In genomic region chr8:92161002-92161401, GRCm38 (mm10) we compare ENCODE assay signal across 23 mouse cellular contexts.
DNase-seq lines count a peak whose midpoint lies in the region; ATAC-seq and TF ChIP-seq lines count a peak whose summit lies in the region.
"Had no signal": no experiment of that assay in that cellular context is flagged by ENCODE, and none has a peak within 500 bp of the region (broad histone marks: within the 10 kb centered on the region; RNA-seq: fewer than 3 reads in every experiment).

No protein-coding gene starts in this region.

- no peak for ATAC-seq in hindbrain, postnatal 0 days
- ATAC-seq in hindbrain, embryonic 13.5 days (ENCODE audit: low FRiP score): no peak
- ATAC-seq: intestine, embryonic 15.5 days had no signal

- peak; percentile 23 to 25 for DNase-seq in cerebellum, postnatal 14 days
- no peak for DNase-seq in cerebellum, postnatal 4 days (ENCODE audit: low spot score in 2 of 2)
- DNase-seq in hindbrain, postnatal 0 days (ENCODE audit: low spot score): peak; percentile 36
- peak; percentile 82 for DNase-seq in brain, embryonic 14.5 days (ENCODE audit: low read depth)
- no peak for DNase-seq in right cerebral cortex, postnatal 25 days
- DNase-seq in gastrocnemius, adult 2 months: no peak
- DNase-seq: adrenal gland, adult 2 months; adrenal gland, postnatal 25 days; cerebellum, adult 11 months; cerebellum, adult 9-10 months; embryo, embryonic 11 days; gastrocnemius, postnatal 10 days; heart, adult 18-20 months; heart, postnatal 10 days; heart, postnatal 4 days; kidney, adult 18-20 months had no signal

- H3K4me1 ChIP-seq in hindbrain, postnatal 0 days (ENCODE audit: insufficient read depth, low read length): 0 out of 2 replicates have a peak, but pooled peaks cover 4% of the 10 kb centered on the region
- no peaks in the 10 kb centered on the region for H3K4me1 ChIP-seq in hindbrain, embryonic 13.5 days (replicated peaks)
- H3K4me1 ChIP-seq: embryonic facial prominence, embryonic 15.5 days; hindbrain, embryonic 12.5 days; intestine, embryonic 15.5 days had no signal

- 21% methylated on average over 2 of the region's 2 CpGs for WGBS in hindbrain, postnatal 0 days
- WGBS in hindbrain, embryonic 13.5 days: 38% methylated on average over 2 of the region's 2 CpGs

- H3K9ac ChIP-seq in hindbrain, postnatal 0 days (replicated peaks; ENCODE audit: low read length): no peak overlapping the region
- H3K9ac ChIP-seq in hindbrain, embryonic 13.5 days: no peak overlapping the region
- H3K9ac ChIP-seq: embryonic facial prominence, embryonic 15.5 days; hindbrain, embryonic 12.5 days; intestine, embryonic 15.5 days had no signal

- H3K9me3 ChIP-seq in hindbrain, postnatal 0 days (ENCODE audit: low read length): no peaks in the 10 kb centered on the region
- no peaks in the 10 kb centered on the region for H3K9me3 ChIP-seq in hindbrain, embryonic 13.5 days
- H3K9me3 ChIP-seq: embryonic facial prominence, embryonic 15.5 days; heart, embryonic 10.5 days; hindbrain, embryonic 12.5 days; intestine, embryonic 15.5 days had no signal

- H3K27me3 ChIP-seq in hindbrain, postnatal 0 days (ENCODE audit: insufficient read depth, low read length): no peaks in the 10 kb centered on the region
- 0 out of 2 replicates have a peak, but pooled peaks cover 4% of the 10 kb centered on the region for H3K27me3 ChIP-seq in hindbrain, embryonic 13.5 days
- H3K27me3 ChIP-seq: CH12.LX; embryonic facial prominence, embryonic 15.5 days; hindbrain, embryonic 12.5 days; intestine, embryonic 15.5 days had no signal

- no peak for TF ChIP-seq CTCF in hindbrain, postnatal 0 days (IDR thresholded peaks at IDR 0.05; ENCODE audit: low read depth)
- TF ChIP-seq CTCF in brain, embryonic 14.5 days (IDR thresholded peaks at IDR 0.05; ENCODE audit: borderline replicate concordance, extremely low read depth, insufficient read depth, insufficient read length): no peak
- TF ChIP-seq CTCF in gastrocnemius, adult 2 months (IDR thresholded peaks at IDR 0.05): no peak

- H3K36me3 ChIP-seq in hindbrain, postnatal 0 days (ENCODE audit: insufficient read depth, low read length): no peaks in the 10 kb centered on the region
- H3K36me3 ChIP-seq in hindbrain, embryonic 13.5 days: no peaks in the 10 kb centered on the region
- H3K36me3 ChIP-seq: embryonic facial prominence, embryonic 15.5 days; heart, embryonic 10.5 days; hindbrain, embryonic 12.5 days; intestine, embryonic 15.5 days had no signal

- no peak overlapping the region for H3K4me2 ChIP-seq in hindbrain, postnatal 0 days (ENCODE audit: low read depth, low read length)
- no peak overlapping the region for H3K4me2 ChIP-seq in hindbrain, embryonic 13.5 days
- H3K4me2 ChIP-seq: embryonic facial prominence, embryonic 15.5 days; hindbrain, embryonic 12.5 days; intestine, embryonic 15.5 days had no signal

- no peak for TF ChIP-seq POLR2A in brain, embryonic 14.5 days (IDR thresholded peaks at IDR 0.05; ENCODE audit: borderline replicate concordance, extremely low read depth, insufficient read depth, insufficient read length, poor library complexity, severe bottlenecking)

- intact Hi-C loops in gastrocnemius, adult 2 months (cut with DNase I): no loop called here

- no peak overlapping the region for H3K27ac ChIP-seq in hindbrain, postnatal 0 days
- H3K27ac ChIP-seq in hindbrain, embryonic 13.5 days: no peak overlapping the region
- no peak overlapping the region for H3K27ac ChIP-seq in gastrocnemius, adult 2 months
- H3K27ac ChIP-seq: embryonic facial prominence, embryonic 15.5 days; heart, embryonic 10.5 days; hindbrain, embryonic 12.5 days; intestine, embryonic 15.5 days had no signal

- no peak overlapping the region for H3K4me3 ChIP-seq in hindbrain, postnatal 0 days (ENCODE audit: low read length)
- H3K4me3 ChIP-seq in hindbrain, embryonic 13.5 days: no peak overlapping the region
- H3K4me3 ChIP-seq in gastrocnemius, adult 2 months: no peak overlapping the region
- H3K4me3 ChIP-seq: embryonic facial prominence, embryonic 15.5 days; erythroblast, embryonic 14.5 days; heart, embryonic 10.5 days; hindbrain, embryonic 12.5 days; intestine, embryonic 15.5 days had no signal

Comparison
In these comparisons a context has a peak if more than half of its experiments do, and no peak if none do; other contexts are left out.
1. DNase-seq: peak in cerebellum, postnatal 14 days (2 of 2), hindbrain, postnatal 0 days (single experiment) and brain, embryonic 14.5 days (single experiment); none in cerebellum, postnatal 4 days (0 of 2), right cerebral cortex, postnatal 25 days (single experiment) and gastrocnemius, adult 2 months (single experiment).